Comparison of ENCODE assay signal across 11 mouse cellular contexts in the genomic region with DNA sequence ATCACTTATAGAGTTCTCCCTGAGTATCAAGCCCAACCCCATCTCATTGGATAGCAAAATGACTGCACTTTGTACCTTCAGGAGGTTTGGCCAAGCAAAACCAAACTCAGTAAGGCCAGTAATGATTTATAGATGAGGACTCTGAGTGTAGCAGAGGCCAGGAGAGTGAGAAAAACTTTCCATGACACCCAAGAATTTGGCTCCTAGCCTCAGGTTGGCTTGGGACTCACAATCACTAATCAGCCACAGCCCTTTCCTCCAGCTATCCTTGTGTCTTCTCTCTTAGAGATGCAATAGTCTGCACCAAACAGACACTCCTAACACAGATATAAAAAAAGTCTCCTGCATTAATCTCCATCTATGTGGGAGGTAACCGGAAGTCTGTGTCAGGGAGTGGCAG. TPM values are rescaled to one million over a fixed set of nuclear protein-coding genes. Genes with fewer than 3 reads are reported as not detected.
A peak's percentile ranks its signal among the peaks of the same experiment; 100 is the strongest.
DNase-seq lines count a peak whose midpoint lies in the region; TF ChIP-seq lines count a peak whose summit lies in the region.
"Had no signal": no experiment of that assay in that cellular context is flagged by ENCODE, and none has a peak within 500 bp of the region (broad histone marks: within the 10 kb centered on the region; RNA-seq: fewer than 3 reads in every experiment).

No protein-coding gene starts in this region.

- peak overlapping the region; percentile 47; the same call in 1 of the 2 replicates for H3K27ac ChIP-seq in kidney, adult 2 months (ENCODE audit: insufficient read depth, low read depth, low read length)
- no peak overlapping the region for H3K27ac ChIP-seq in layer of hippocampus, adult 2 months
- H3K27ac ChIP-seq: macrophage had no signal

- WGBS in kidney, adult 2 months: 27% methylated on average over 1 of the region's 1 CpGs

- H3K4me1 ChIP-seq in kidney, adult 2 months (ENCODE audit: control insufficient read depth, insufficient read depth, low read length): peaks cover 7% of the 10 kb centered on the region

- no peaks in the 10 kb centered on the region for H3K36me3 ChIP-seq in kidney, adult 2 months (ENCODE audit: control insufficient read depth, insufficient read depth, low read length)

- no peak for TF ChIP-seq CTCF in kidney, adult 2 months (conservative IDR thresholded peaks at IDR 0.05; ENCODE audit: insufficient read depth, insufficient read length, low read depth, low read length)
- TF ChIP-seq CTCF in layer of hippocampus, adult 2 months (conservative IDR thresholded peaks at IDR 0.05): no peak

- no peaks in the 10 kb centered on the region for H3K27me3 ChIP-seq in kidney, adult 2 months (replicated peaks; ENCODE audit: control insufficient read depth, insufficient read depth, low read length)

- DNase-seq in gastrocnemius, postnatal 25 days: peak; percentile 49
- no peak for DNase-seq in gastrocnemius, postnatal 10 days
- peak; percentile 60 for DNase-seq in urinary bladder, postnatal 14 days (ENCODE audit: low spot score)
- DNase-seq in urinary bladder, postnatal 10 days (ENCODE audit: low spot score): no peak
- peak; percentile 79 for DNase-seq in kidney, adult 2 months
- DNase-seq in skeletal muscle tissue, adult 2 months (ENCODE audit: low read depth, low spot score): peak; percentile 65
- no peak for DNase-seq in layer of hippocampus, adult 2 months (ENCODE audit: low spot score in 2 of 2)
- no peak for DNase-seq in thymus, postnatal 10 days (ENCODE audit: low spot score in 2 of 2)
- DNase-seq: cerebellum, adult 18-20 months had no signal

- no peak overlapping the region for H3K4me3 ChIP-seq in kidney, adult 2 months (ENCODE audit: insufficient read depth, low read depth, low read length)
- no peak overlapping the region for H3K4me3 ChIP-seq in layer of hippocampus, adult 2 months

- no peak for TF ChIP-seq POLR2A in kidney, adult 2 months (IDR thresholded peaks at IDR 0.05; ENCODE audit: low read depth, low read length)

RNA-seq across cellular contexts. Expression of a gene that starts 31.1 kb away (rescaled TPM):
- 1 to 10 TPM; 1.4 to 1.5 TPM for total RNA-seq in gastrocnemius, postnatal 25 days (2021)
- 1 to 10 TPM; 3.4 to 5.4 TPM for total RNA-seq in gastrocnemius, postnatal 10 days (2021)
- 0.44 and 0.52 TPM in 2 replicates for polyA plus RNA-seq in kidney, adult 2 months (2012; rRNA removed)
- 1 to 10 TPM; 4.6 to 4.8 TPM for total RNA-seq in layer of hippocampus, adult 2 months (2021)
- polyA plus RNA-seq: inflammation-experienced regulatory T-cells, adult 6 months; macrophage had no signal

Comparison
In these comparisons a context has a peak if more than half of its experiments do, and no peak if none do; other contexts are left out.
1. DNase-seq: peak in gastrocnemius, postnatal 25 days (single experiment), urinary bladder, postnatal 14 days (single experiment), kidney, adult 2 months (single experiment) and skeletal muscle tissue, adult 2 months (single experiment); none in gastrocnemius, postnatal 10 days (single experiment), urinary bladder, postnatal 10 days (single experiment), layer of hippocampus, adult 2 months (0 of 2) and thymus, postnatal 10 days (0 of 2).